Mouse (Mus musculus) G1E-ER4 (cell line): Measurements from ENCODE around the gene Exosc9. TPM values are rescaled to one million over a fixed set of nuclear protein-coding genes. Genes with fewer than 3 reads are reported as not detected.

Experiments
- GATA1 ChIP-seq: IDR thresholded peaks from one replicate; pipeline ENCODE4 v1.8.0; 2012; ENCODE audit warnings: low read length, inconsistent platforms
- polyA plus RNA-seq: library from polyadenylated mRNA; stranded (reverse); fragments of >175 nt; gene quantifications from 2 replicates; pipeline ENCODE4 v1.2.3, GENCODE M21; 2012

Gene Exosc9
- polyA plus RNA-seq, 1 experiment = 2.4 TPM

DNA sequence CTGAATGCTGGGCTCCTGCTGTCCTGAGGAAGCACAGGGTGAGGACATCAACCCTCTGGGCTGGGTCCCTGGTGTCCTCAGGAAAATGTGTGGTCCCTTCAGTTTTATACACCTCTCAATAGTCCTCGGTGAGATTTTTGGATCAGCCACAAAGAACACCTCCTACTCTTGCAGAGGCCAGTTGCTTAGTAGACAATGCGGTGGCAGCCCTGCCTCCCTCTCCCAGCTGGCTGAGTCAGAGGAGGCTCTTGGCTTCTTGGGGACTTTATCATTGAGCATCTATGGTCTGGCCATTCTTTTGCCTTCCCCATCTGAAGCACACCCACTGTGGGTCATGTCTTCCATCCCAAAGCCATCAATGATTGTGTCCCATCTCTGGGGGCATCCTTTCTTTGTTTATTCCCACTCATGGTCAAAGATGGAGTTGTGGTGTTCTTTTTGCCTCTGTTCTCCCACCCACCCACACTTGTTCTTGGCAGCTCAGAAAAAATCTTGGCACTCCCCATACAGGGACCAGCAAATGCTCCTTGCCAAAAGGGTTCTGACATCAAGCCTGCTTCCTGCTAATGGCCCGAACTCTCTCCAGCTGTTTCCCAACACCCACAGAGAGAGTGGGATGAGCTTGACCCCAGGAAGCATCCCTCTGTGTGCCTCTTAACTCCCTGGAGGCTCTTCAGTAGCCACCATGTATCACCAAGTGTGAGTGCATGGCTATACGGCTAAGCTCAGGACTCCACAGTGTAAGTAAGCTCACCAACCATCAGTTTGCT is 14.5 kb upstream of the Exosc9 start:
- no peak for TF ChIP-seq GATA1

GRCm38 (mm10) chr3:36540756-36541155 is 11.7 kb upstream of the Exosc9 start:
- no peak for TF ChIP-seq GATA1

- TF ChIP-seq GATA1 = no peak
These were observed 11.0 kb upstream of the Exosc9 start for GRCm38 (mm10) chr3:36541399-36541798.

DNA sequence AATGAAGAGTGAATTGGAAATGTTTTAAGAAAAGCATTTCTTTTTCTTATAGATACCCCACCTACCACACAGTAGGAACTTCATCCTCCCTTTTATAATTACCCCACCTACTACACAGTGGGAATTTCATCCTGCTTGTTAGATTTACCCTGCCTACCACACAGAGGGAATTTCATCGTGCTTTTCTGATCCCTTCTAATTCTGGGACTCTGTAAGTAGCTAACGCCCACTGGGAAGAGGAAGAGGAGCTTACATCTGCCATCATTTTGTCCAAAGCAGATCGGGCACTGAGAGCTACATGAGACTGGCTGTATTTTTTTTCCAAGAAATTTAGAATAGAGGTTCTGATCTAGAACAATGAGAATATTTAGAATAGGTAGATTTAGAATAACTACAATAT is 7.4 kb upstream of the Exosc9 start:
- TF ChIP-seq GATA1 = no peak

DNA sequence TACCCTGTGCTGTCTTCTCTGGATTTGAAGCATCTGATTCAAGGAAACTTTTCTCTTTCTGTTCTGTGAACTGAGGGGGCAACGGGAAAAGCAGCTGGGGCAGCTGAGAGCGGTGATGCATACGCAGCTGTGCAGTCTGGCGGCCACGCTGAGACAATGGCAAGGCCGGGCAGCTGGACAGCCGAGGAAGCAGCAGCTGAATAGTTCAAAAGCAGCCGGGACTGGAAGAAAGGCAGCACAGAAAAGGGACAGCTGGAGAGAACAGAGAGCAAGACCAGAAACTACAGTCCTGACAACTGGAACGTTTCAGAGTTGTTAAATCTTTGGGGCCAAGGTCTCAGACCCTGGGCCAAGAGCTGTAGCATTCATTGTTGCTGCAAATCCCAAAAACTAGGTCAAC is 1.1 kb upstream of the Exosc9 start:
- no peak for TF ChIP-seq GATA1

DNA sequence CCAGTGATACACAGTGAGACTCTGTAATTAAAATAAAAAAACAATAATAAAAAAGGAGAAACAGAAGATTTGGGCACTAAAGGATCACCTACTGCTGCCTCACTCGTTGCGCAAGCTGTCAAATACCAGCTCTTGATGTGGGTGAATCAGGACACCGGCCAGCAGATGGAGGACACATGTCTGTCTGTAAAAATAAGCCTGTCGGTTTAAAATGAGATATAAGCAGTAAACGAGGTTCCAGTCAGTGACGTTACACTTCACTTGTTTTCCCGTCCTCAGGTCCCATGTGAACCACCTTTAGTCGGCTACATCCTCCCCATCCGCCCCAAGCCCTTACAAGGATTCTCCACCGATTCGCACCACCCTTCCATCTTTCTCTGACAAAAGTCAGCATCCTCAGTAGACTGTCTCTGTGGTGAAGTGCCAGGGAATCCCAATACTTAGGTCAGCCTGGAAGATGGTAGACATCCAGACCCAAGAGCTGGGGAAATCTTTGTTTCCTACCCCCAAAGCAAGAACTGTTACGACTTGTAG is 488 bp upstream of the Exosc9 start:
- TF ChIP-seq GATA1 = no peak

- no peak for TF ChIP-seq GATA1
These were observed 5.2 kb downstream of the Exosc9 start for GRCm38 (mm10) chr3:36557601-36558000.

- no peak for TF ChIP-seq GATA1
These were observed 7.2 kb downstream of the Exosc9 start for GRCm38 (mm10) chr3:36559606-36560005.

DNA sequence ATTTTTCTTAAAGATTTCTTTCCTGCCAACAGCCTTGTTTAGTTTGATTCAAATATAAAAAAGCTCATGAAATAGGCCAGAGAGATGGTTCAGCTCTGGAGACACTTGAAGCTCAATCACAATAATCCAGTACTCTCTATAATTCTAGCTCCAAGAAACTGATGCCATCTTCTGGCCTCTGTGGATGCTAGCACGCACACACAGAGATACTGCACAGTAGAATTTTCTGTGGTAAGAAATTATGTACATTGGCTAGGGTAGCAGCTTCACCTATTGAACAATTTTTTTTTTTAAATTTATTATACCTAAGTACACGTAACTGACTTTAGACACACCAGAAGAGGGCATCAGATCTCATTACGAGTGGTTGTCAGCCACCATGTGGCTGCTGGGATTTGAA is 11.3 kb downstream of the Exosc9 start:
- TF ChIP-seq GATA1 = no peak

GRCm38 (mm10) chr3:36569836-36570235 is 17.4 kb downstream of the Exosc9 start:
- TF ChIP-seq GATA1 = no peak

DNA sequence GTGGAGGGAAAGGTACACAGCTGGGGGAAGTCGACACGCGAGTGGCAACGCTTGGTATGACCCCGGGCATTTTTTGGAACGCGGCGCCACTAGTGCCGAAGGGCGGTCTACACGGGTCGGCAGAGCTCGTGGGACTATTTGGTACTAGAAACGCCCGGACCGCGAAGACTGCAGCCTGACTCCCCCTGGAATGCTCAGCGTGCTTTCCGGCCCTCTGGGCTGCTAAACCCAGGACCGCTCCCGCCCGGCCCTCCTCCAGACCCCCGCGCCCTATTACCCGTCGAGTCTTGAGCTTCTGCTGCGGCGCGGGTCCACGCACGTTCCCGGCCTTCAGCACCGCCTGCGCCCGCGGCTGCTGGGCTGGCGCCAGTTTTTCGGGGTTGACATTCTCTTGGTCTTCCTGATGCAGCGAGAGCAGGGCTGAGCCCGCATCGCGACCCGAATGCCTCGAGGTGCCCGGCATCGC is 19.0 kb downstream of the Exosc9 start:
- no peak for TF ChIP-seq GATA1

- TF ChIP-seq GATA1 = no peak
These were observed 19.5 kb downstream of the Exosc9 start, which contains the start of gene Ccna2 for GRCm38 (mm10) chr3:36571827-36572378. Ccna2 (minus strand) TSS chr3:36572150.

DNA sequence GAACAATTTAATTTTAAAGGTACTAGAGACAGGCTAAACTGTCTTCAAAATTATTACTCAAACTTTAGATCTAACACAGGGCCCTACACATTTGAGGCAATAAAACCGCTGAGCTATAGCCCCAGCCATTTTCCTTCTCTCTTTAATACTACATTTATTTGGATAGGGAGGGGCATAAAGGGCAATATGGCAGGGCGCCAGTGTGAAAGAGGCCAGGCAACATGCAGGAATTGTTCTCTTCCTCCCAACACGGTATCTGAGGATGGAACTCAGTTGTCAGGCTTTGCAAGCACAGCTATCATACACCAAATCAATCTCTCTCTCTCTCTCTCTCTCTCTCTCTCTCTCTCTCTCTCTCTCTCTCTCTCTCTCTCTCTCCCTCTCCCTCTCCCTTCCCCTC is 46.4 kb downstream of the Exosc9 start:
- TF ChIP-seq GATA1 = no peak

DNA sequence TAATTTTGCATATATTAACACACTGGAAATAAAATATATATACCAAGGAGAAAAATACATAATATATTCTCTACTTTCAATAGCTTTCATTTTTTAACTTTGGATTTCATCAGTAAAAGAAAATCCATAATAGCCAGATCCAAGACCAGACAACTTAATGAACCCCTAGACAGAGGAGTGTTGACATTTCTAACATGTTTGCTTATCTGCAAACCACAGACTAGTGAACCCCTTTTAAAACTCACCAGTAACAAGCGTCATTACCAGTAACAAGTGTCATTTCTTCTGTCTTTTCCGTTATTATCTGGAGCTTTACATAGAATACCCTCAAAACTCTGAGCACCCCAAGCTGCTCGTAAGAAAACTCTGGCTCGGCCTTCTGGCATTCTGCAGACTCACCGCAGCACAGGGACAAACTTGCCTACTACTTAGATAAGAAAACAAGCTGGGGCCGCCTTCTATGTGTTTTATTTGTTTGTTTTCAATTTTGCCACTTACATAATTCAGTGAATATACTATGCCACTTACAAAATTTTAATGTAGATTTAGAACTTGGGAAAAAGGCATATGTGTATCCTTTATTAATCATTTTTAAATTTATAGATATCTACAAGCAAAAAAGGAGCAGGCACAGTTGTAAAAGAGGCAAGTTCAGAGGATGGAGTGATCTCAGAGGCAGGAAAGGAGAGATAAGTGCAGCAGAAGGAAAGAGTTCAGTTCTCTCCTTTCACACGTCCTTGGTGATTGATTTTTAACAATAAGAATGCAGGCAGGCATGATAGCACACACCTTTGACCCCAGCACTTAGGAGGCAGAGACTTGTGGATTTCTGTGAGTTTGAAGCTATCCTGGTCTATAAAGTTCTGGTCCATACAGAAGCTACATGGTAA is 53.7 kb downstream of the Exosc9 start:
- TF ChIP-seq GATA1 = no peak

- TF ChIP-seq GATA1 = no peak
These were observed 60.3 kb downstream of the Exosc9 start for GRCm38 (mm10) chr3:36612687-36613086.
